Mouse (Mus musculus) mesoderm, embryonic 11.5 days (tissue): Measurements from ENCODE around the gene Mttp.

Experiments
- DNase-seq: peaks from one replicate; pipeline ENCODE4 v3.0.0-alpha.2; 2012; ENCODE audit warnings: low read depth, low spot score

Mttp gene

GRCm38 (mm10) chr3:138134528-138134927 is 10.2 kb downstream of the Mttp start:
- DNase-seq = no peak

- DNase-seq = no peak
These were observed 10.9 kb downstream of the Mttp start for GRCm38 (mm10) chr3:138133916-138134315.

- no peak for DNase-seq
These were observed 11.3 kb downstream of the Mttp start for GRCm38 (mm10) chr3:138133463-138133862.

- DNase-seq = no peak
These were observed 13.6 kb downstream of the Mttp start for GRCm38 (mm10) chr3:138131168-138131567.

GRCm38 (mm10) chr3:138130692-138131091 is 14.1 kb downstream of the Mttp start:
- DNase-seq = peak; percentile 9

- DNase-seq = no peak
These were observed 15.7 kb downstream of the Mttp start for GRCm38 (mm10) chr3:138129110-138129509.

GRCm38 (mm10) chr3:138123842-138124241 is 20.9 kb downstream of the Mttp start:
- DNase-seq = no peak

GRCm38 (mm10) chr3:138121461-138121860 is 23.3 kb downstream of the Mttp start:
- DNase-seq = no peak

GRCm38 (mm10) chr3:138119444-138120105 is 25.2 kb downstream of the Mttp start:
- no peak for DNase-seq

- DNase-seq = no peak
These were observed 25.9 kb downstream of the Mttp start for GRCm38 (mm10) chr3:138118831-138119230.

GRCm38 (mm10) chr3:138118392-138118791 is 26.4 kb downstream of the Mttp start:
- no peak for DNase-seq

- no peak for DNase-seq
These were observed 27.9 kb downstream of the Mttp start for GRCm38 (mm10) chr3:138116871-138117270.

- DNase-seq = no peak
These were observed 30.7 kb downstream of the Mttp start for GRCm38 (mm10) chr3:138114106-138114505.

GRCm38 (mm10) chr3:138110910-138111782 is 33.6 kb downstream of the Mttp start:
- no peak for DNase-seq

GRCm38 (mm10) chr3:138106887-138107286 is 37.9 kb downstream of the Mttp start:
- no peak for DNase-seq

- no peak for DNase-seq
These were observed 39.7 kb downstream of the Mttp start for GRCm38 (mm10) chr3:138105056-138105455.

GRCm38 (mm10) chr3:138103690-138104089 is 41.1 kb downstream of the Mttp start:
- DNase-seq = no peak

GRCm38 (mm10) chr3:138101936-138102335 is 42.8 kb downstream of the Mttp start:
- no peak for DNase-seq

- DNase-seq = no peak
These were observed 47.0 kb downstream of the Mttp start for GRCm38 (mm10) chr3:138097718-138098117.

- DNase-seq = no peak
These were observed 48.3 kb downstream of the Mttp start for GRCm38 (mm10) chr3:138096263-138097028.

GRCm38 (mm10) chr3:138095718-138096117 is 49.0 kb downstream of the Mttp start:
- no peak for DNase-seq

GRCm38 (mm10) chr3:138095301-138095700 is 49.5 kb downstream of the Mttp start:
- no peak for DNase-seq
